Comparison of ENCODE assay signal across 12 mouse cellular contexts in the genomic region with DNA sequence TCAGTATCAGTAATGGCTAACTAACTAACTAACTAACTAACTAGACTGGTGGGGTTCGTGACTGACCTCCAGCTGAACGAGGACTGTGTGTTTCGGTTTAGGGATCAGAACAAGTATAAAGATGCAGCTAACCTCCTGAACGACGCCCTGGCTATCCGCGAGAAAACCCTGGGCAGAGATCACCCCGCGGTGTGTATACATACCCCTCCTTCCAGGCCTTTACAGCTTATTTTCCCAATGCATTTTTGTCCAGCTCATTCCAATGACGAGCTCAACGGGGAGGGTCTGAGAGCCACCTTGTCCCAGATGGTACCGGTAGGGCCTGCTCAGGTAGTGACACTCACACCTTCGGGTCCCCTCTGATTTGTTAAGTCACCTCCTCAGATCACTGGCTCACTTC.
"Had no signal": no experiment of that assay in that cellular context is flagged by ENCODE, and none has a peak within 500 bp of the region (broad histone marks: within the 10 kb centered on the region; RNA-seq: fewer than 3 reads in every experiment).

No protein-coding gene starts in this region.

- H3K9ac ChIP-seq: limb, embryonic 13.5 days; liver, embryonic 13.5 days; lung, embryonic 14.5 days; neural tube, embryonic 12.5 days had no signal

- H3K4me1 ChIP-seq: liver, embryonic 13.5 days; neural tube, embryonic 12.5 days had no signal

- DNase-seq: kidney, adult 11 months; left cerebral cortex, postnatal 4 days; liver, embryonic 13.5 days; lung, embryonic 14.5 days; lung, postnatal 10 days; lung, postnatal 4 days; midbrain, embryonic 14.5 days; thymus, postnatal 4 days had no signal

- H3K4me2 ChIP-seq: limb, embryonic 13.5 days; liver, embryonic 13.5 days; lung, embryonic 14.5 days; neural tube, embryonic 12.5 days had no signal

- H3K27ac ChIP-seq: limb, embryonic 13.5 days; liver, embryonic 13.5 days; midbrain, embryonic 10.5 days; neural tube, embryonic 12.5 days; stomach, postnatal 0 days had no signal

- H3K4me3 ChIP-seq: limb, embryonic 13.5 days; liver, embryonic 13.5 days; midbrain, embryonic 10.5 days; neural tube, embryonic 12.5 days had no signal

- H3K9me3 ChIP-seq: liver, embryonic 13.5 days; midbrain, embryonic 10.5 days; neural tube, embryonic 12.5 days had no signal

- H3K27me3 ChIP-seq: limb, embryonic 13.5 days; liver, embryonic 13.5 days; neural tube, embryonic 12.5 days had no signal
